Mouse (Mus musculus) midbrain, embryonic 16.5 days (tissue): ENCODE measurements around the gene Tdgf1. TPM values are rescaled to one million over a fixed set of nuclear protein-coding genes. Genes with fewer than 3 reads are reported as not detected.

Experiments used
- ATAC-seq: fragments of 200-750 bp; cut with Nextera tagmentation; 2 replicates; pipeline ENCODE4 v1.8.0; 2017; ENCODE audit warnings: moderate TSS enrichment
- H3K27ac ChIP-seq: fragments of 300-500 bp; sonication (generic); 2 replicates; pipeline ENCODE4 v1.5.1; 2014; ENCODE audit warnings: mild to moderate bottlenecking, low read length, mixed read lengths
- H3K27me3 ChIP-seq: fragments of 300-500 bp; sonication (generic); 2 replicates; pipeline ENCODE4 v1.6.1; 2014; ENCODE audit warnings: low read depth, low read length, mixed read lengths; ENCODE audit not compliant: control insufficient read depth, insufficient read depth
- H3K36me3 ChIP-seq: fragments of 300-500 bp; sonication (generic); 2 replicates; pipeline ENCODE4 v1.6.1; 2014; ENCODE audit warnings: mild to moderate bottlenecking, low read length, moderate library complexity, mixed read lengths; ENCODE audit not compliant: control insufficient read depth, insufficient read depth
- H3K4me1 ChIP-seq: fragments of 300-500 bp; sonication (generic); 2 replicates; pipeline ENCODE4 v1.6.1; 2014; ENCODE audit warnings: mild to moderate bottlenecking, low read length, mixed read lengths; ENCODE audit not compliant: control insufficient read depth, insufficient read depth
- H3K4me2 ChIP-seq: fragments of 300-500 bp; sonication (generic); 2 replicates; pipeline ENCODE4 v1.6.1; 2014; ENCODE audit warnings: mild to moderate bottlenecking, low read length, mixed read lengths
- H3K4me3 ChIP-seq: fragments of 300-500 bp; sonication (generic); 2 replicates; pipeline ENCODE4 v1.5.1; 2014; ENCODE audit warnings: low read depth, mild to moderate bottlenecking, low read length, moderate library complexity, mixed read lengths
- H3K9ac ChIP-seq: fragments of 300-500 bp; sonication (generic); 2 replicates; pipeline ENCODE4 v1.6.1; 2014; ENCODE audit warnings: low read depth, low read length, mixed read lengths
- H3K9me3 ChIP-seq: fragments of 300-500 bp; sonication (generic); replicated peaks from 2 replicates; pipeline ENCODE4 v1.6.1; 2014; ENCODE audit warnings: mild to moderate bottlenecking, low read length, mixed read lengths; ENCODE audit not compliant: control insufficient read depth, poor library complexity, severe bottlenecking
- WGBS: fragments of 180-500 bp; shearing (Covaris S2); extraction: QIAGEN DNeasy Blood & Tissue Kit; methylation state at CpG from one replicate; pipeline ENCODE4 v1.1.7; 2014; 5-methylcytosine and 5-hydroxymethylcytosine counted together
- polyA plus RNA-seq: library from polyadenylated mRNA; unstranded; fragments of >200 nt; fragmentation: Nextera tagmentation; extraction: Ambion mirVana; gene quantifications from 2 replicates; pipeline ENCODE4 v1.2.1, GENCODE M21; 2015

Tdgf1 gene
- polyA plus RNA-seq, 1 experiment from 2014 or later = not detected

DNA sequence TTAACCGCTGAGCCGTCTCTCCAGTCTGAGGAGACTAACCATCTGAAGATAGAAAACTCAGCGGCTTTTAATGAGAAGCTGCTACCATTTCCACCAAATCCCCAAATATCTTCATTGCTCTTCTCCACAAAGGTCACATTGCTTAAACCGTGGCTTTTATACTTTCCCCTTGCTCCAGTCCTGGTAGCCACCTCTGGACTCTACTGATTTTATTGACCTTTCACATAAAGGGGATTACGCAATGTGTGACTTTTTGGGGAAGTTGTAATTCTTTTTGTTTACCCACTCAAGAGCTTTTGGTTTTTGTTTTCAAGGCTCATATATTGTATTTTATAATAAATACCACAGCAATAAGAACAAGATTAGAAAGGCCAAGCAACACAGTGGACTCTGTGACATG is 39.6 kb upstream of the Tdgf1 start:
- Histone ChIP-seq H3K4me1 (no peaks in the 10 kb centered on the region), H3K27ac (no peak overlapping the region), H3K27me3 (no peaks in the 10 kb centered on the region), H3K4me3 (no peak overlapping the region), H3K9ac (no peak overlapping the region), H3K4me2 (no peak overlapping the region), H3K9me3 (no peaks in the 10 kb centered on the region), H3K36me3 (no peaks in the 10 kb centered on the region)
- 93% methylated on average over 5 of the region's 5 CpGs for WGBS
- no peak for ATAC-seq

DNA sequence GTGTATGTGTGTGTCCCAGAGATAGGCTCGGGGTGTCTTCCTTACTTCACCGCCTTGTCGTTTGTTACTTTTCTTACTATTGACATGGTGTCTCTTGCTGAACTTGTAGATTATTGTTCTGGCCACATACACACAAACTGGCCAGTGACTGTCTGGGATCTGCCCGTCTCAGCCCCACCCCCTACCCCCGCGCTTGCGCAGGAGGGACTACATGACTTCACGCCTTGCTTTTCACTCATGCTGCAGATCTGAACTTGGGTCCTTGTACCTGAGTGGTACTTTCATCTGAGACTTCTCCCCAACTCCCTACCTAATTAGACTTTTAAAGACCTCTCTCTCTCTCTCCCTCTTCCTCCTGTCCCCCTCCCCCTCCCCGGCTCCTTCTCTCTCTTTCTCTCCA is 38.1 kb upstream of the Tdgf1 start:
- Histone ChIP-seq H3K36me3 (no peaks in the 10 kb centered on the region), H3K27ac (no peak overlapping the region), H3K9me3 (no peaks in the 10 kb centered on the region), H3K4me3 (no peak overlapping the region), H3K9ac (no peak overlapping the region), H3K27me3 (no peaks in the 10 kb centered on the region), H3K4me1 (no peaks in the 10 kb centered on the region), H3K4me2 (no peak overlapping the region)
- 91% methylated on average over 9 of the region's 9 CpGs for WGBS
- no peak for ATAC-seq

DNA sequence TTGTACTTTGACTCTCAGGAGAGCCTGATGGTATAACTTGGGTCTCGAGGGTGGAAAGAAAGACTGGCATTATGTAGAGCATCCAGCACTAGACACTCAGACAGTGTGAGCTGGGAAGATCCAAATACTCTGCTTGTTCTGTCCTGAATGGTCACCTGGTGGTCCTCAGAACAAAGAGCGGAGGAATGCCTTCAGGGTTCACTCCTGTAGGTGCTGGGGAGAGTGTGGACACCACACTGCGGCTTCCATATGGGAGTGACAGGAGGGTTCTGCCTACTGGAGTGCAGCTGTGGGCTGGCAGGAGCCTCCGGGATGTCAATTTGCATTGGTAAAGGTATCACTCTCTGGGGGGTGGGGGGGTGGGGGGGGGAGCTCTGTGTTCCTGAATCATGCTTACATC is 36.4 kb upstream of the Tdgf1 start:
- Histone ChIP-seq H3K4me2 (no peak overlapping the region), H3K9me3 (no peaks in the 10 kb centered on the region), H3K27me3 (no peaks in the 10 kb centered on the region), H3K4me1 (no peaks in the 10 kb centered on the region), H3K36me3 (no peaks in the 10 kb centered on the region), H3K27ac (no peak overlapping the region), H3K4me3 (no peak overlapping the region), H3K9ac (no peak overlapping the region)
- ATAC-seq = no peak
- 65% methylated on average over 4 of the region's 4 CpGs for WGBS

DNA sequence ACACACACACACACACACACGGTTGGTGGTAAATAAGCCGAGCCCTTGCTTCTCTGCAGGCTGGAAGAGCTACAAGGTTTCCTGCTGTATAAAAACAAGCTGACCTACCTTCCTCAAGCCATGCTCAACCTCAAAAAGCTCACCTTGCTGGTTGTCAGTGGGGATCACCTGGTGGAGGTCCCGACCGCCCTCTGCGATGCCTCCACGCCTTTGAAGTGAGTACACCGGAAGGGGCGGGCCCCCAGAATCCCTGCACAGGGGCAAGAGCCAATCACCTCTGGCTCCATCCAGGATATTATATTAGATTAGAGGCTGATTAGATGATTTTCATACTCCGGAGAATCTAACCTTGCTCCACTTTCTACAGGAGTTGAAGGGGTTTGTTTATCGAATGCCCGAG is 33.5 kb upstream of the Tdgf1 start:
- Histone ChIP-seq H3K27ac (no peak overlapping the region), H3K9ac (no peak overlapping the region), H3K4me1 (no peaks in the 10 kb centered on the region), H3K9me3 (no peaks in the 10 kb centered on the region), H3K36me3 (no peaks in the 10 kb centered on the region), H3K4me2 (no peak overlapping the region), H3K4me3 (no peak overlapping the region), H3K27me3 (no peaks in the 10 kb centered on the region)
- no peak for ATAC-seq
- 94% methylated on average over 11 of the region's 11 CpGs for WGBS

DNA sequence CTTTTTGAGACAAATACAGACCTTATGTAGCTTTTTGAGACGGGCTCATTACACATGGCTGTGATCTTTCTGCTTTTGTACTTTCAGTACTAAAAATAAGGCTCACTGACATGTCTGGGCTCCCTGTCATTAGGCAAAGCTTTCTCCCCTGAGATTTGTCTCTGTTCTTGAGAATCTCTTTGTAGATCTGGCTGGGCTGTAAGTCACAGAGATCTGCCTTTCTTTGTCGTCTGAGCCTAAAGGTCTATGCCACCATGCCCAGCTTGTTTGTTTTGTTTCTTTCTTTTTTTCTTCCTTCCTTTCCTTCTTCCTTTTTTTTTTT is 19.9 kb upstream of the Tdgf1 start:
- no peak for ATAC-seq
- Histone ChIP-seq H3K27me3 (no peaks in the 10 kb centered on the region), H3K4me2 (no peak overlapping the region), H3K27ac (no peak overlapping the region), H3K4me1 (no peaks in the 10 kb centered on the region), H3K9me3 (no peaks in the 10 kb centered on the region), H3K4me3 (no peak overlapping the region), H3K9ac (no peak overlapping the region), H3K36me3 (no peaks in the 10 kb centered on the region)
- 73% methylated on average over 2 of the region's 2 CpGs for WGBS

DNA sequence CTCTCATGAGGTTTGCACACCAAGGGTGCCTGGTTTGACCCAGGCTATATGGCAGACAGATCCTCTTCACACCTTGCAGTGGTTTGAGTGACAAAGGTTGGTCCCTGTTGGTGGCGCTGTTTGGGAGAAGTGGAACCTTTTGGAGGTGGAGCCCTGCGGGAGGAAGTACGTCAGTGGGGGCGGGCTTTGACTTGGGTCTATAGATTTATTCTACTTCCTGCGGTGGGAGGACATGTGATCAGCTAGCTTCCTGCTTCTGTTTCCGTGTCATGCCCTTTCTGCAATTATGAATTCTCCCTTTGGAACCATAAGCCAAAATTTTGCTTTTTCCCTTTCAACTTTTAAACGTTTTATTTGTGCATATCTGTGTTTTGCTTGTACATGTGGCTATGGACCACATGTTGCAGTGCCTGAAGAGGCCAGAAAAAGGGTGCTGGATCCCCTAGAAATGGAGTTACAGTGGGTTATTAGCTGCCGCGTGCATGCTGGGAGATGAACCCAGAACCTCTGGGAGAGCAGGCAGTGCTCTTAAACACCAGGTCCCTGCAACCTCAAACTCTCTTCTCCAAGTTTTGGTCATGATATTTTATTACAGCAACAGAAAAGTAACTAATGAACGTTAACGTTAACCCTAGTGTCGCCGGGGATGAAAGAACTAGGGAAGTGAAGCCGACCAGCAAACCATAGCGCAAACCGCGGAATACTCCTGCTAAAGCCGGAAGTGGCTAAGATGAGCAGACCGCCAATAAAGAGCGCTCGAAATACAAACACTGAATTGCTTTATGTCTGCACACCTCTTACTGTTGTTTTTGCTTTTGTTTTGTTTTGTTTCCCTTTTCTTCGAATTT is 19.3 kb upstream of the Tdgf1 start:
- 90% methylated on average over 22 of the region's 22 CpGs for WGBS

DNA sequence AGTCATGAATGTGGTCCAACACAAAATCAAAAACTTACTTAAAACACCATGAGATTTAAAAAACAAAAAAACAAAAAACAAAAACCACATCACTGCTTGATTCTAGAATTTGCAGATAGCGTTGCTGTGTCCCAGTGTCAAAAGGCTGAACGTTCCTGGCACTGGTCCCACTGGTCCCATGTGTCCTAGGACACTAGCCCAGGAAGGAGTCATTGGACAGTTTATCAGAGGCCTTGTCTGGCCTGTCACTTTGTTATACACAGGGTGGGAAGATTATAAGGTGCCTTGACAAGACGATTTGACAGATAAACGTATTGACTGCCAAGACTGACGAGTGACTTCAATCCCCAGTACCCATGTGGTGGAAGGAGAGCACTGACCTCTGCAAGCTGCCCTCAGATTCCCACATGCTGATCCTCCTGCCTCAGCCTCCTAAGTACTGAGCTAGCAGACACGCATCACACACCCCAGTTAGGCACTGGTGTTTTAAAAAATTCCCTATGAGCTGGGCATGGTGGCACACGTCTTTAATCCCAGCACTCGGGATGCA is 17.7 kb upstream of the Tdgf1 start:
- ATAC-seq = no peak
- H3K9ac ChIP-seq = no peak overlapping the region
- WGBS = 89% methylated on average over 8 of the region's 8 CpGs

More for the DNA sequence above, 19.3 kb upstream of the Tdgf1 start:
- Histone ChIP-seq H3K27ac (no peak overlapping the region), H3K4me1 (no peaks in the 10 kb centered on the region), H3K27me3 (no peaks in the 10 kb centered on the region), H3K9ac (no peak overlapping the region), H3K4me3 (no peak overlapping the region), H3K4me2 (no peak overlapping the region), H3K9me3 (no peaks in the 10 kb centered on the region), H3K36me3 (no peaks in the 10 kb centered on the region)
- no peak for ATAC-seq

DNA sequence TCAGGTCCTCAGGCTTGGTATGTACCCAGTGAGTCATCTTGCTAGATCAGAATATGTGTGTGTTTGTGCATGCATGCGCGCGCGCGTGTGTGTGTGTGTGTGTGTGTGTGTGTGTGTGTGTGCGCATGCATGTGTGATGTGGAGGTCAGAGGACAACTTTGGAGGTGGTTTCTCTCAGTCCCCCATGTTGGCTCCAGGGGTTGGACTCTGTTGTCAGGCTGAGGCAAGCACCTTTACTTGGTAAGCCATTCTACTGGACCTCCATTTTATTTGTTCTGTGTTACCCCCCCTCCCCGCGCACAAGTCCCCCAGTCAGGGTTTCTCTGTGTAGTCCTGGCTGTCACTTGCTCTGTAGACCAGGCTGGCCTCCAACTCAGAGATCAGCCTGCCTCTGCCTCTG is 15.4 kb upstream of the Tdgf1 start:
- H3K4me2 ChIP-seq = no peak overlapping the region
- H3K4me1 ChIP-seq = no peaks in the 10 kb centered on the region
- H3K27ac ChIP-seq = no peak overlapping the region
- no peaks in the 10 kb centered on the region for H3K9me3 ChIP-seq
- H3K4me3 ChIP-seq = no peak overlapping the region
- no peaks in the 10 kb centered on the region for H3K36me3 ChIP-seq
- H3K27me3 ChIP-seq = no peaks in the 10 kb centered on the region
- H3K9ac ChIP-seq = no peak overlapping the region
- 98% methylated on average over 8 of the region's 8 CpGs for WGBS
- ATAC-seq = no peak

More for the DNA sequence above, 17.7 kb upstream of the Tdgf1 start:
- no peaks in the 10 kb centered on the region for H3K4me1 ChIP-seq
- H3K27ac ChIP-seq = no peak overlapping the region
- no peak overlapping the region for H3K4me2 ChIP-seq
- H3K27me3 ChIP-seq = no peaks in the 10 kb centered on the region
- no peaks in the 10 kb centered on the region for H3K36me3 ChIP-seq
- H3K9me3 ChIP-seq = no peaks in the 10 kb centered on the region
- no peak overlapping the region for H3K4me3 ChIP-seq

DNA sequence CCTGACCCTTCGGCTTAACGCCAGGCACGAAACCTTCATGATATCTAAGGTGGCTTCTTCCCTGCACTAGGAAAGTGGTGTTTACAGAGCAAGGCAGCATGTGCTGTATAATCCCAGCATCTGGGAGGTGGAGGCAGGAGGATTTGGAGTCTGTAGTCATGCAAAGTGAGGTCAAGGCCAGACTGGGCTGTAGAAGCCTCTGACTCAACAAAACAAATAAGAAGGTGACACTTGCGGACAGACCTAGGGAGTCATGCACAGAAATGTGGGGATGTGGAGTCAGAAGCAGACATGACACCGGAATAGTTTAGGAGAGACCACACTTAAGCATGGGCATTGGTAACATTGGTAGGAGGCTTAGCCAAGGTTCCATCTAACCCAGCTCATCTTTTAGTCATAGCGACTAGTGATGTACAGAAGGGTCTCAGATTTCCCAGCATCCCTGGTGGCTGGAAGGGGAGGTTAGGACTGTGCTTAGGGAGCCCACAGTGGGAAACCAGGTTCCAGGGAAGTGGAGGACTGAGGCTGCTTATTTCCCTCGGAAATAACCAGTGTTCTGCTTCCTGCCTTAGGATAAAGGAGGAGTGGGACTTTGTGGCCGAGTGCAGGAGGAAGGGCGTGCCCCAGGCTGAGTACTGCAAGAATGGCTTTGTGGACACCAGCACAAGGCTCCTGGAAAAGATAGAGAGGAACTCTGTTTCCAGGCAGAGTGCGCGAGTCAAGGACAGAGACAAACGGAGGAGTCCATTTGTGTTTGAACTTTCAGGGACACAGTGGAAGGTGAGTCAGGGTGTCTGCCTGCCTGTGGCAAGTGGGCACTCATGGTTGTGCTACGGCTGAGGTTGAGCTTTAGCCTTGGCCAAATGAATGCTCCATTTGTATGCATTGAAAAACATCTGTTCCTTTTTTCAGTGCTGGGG is 14.5 kb upstream of the Tdgf1 start:
- H3K36me3 ChIP-seq = no peaks in the 10 kb centered on the region

More for the DNA sequence above, 14.5 kb upstream of the Tdgf1 start:
- Histone ChIP-seq H3K9me3 (no peaks in the 10 kb centered on the region), H3K4me2 (no peak overlapping the region), H3K9ac (no peak overlapping the region), H3K27ac (no peak overlapping the region), H3K4me3 (no peak overlapping the region), H3K4me1 (no peaks in the 10 kb centered on the region), H3K27me3 (no peaks in the 10 kb centered on the region)
- WGBS = 80% methylated on average over 13 of the region's 13 CpGs
- no peak for ATAC-seq
